Mouse (Mus musculus) frontal cortex, adult (tissue): ENCODE data around the gene Ldlr.
A peak's percentile ranks its signal among the peaks of the same experiment; 100 is the strongest.
"Not testable (repeated sequence)": the region's sequence is repeated elsewhere in the genome, so short reads cannot be mapped to it uniquely, and the experiment has no call there.

Source experiments
- ATAC-seq: cut with Nextera tagmentation; 2 replicates; pipeline ENCODE4 v1.9.2; 2017; ENCODE audit warnings: mild to moderate bottlenecking, moderate library complexity, mixed read lengths; ENCODE audit not compliant: low TSS enrichment

The Ldlr gene

DNA sequence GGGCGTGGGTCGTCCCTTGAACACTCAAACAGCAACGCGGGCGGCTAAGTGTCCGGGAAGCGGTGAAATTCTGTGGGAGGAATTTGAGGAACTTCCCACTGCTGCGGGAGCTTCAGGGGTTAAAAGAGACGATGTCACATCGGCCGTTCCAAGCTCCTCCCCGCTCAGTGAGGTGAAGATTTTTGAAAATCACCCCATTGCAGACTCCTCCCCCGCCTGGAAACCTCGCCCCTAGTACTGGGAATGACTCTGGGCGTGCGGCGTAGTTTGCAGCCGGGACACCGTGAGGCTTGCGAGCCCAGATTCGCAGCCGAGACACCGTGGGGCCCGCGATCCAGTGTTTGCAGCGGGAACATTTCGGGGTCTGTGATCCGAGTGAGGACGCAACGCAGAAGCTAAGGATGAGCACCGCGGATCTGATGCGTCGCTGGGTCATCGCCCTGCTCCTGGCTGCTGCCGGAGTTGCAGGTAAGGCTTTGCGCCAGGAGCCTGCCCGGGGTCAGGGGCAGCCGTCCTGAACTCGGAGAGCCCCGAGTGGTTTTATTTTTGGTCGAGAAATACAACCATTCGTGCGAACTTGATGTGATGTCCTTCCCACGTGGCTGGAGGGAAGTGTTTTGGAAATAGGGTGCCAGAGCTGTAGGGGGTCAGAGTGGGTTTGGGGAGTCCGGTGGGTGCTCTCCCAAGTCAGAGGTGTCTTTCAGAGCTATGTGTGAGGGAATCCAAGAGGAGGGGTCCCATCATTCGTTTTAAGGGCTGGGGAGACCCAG, at the start of gene Ldlr:
Ldlr (plus strand) TSS at position 107 of the 770 bp plus-strand sequence.
- ATAC-seq = peak; percentile 81

DNA sequence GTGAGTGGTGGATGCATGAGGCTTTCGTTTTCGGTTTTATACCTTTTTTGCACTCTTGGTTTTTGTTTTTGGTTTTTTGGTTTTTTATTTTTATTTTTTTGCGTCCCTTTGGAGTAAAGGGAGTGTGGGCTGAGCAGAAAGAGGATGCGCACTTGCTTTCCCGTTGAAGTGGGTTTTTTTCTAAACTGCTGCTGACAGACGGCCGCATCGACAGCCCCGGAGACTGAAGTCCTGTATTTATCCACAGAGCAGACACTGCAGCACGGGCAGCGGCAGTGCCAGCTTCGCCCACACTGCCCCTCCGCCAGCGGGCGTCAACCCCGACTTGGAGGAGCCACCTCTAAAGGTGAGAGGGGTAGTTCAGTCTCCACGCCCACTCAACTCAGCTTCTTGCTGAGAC, 45.6 kb upstream of the Ldlr start:
- ATAC-seq = peak; percentile 46; the same call in 1 of the 2 replicates

- no peak for ATAC-seq
Measured at GRCm38 (mm10) chr9:21680448-21680847, 42.8 kb upstream of the Ldlr start.

DNA sequence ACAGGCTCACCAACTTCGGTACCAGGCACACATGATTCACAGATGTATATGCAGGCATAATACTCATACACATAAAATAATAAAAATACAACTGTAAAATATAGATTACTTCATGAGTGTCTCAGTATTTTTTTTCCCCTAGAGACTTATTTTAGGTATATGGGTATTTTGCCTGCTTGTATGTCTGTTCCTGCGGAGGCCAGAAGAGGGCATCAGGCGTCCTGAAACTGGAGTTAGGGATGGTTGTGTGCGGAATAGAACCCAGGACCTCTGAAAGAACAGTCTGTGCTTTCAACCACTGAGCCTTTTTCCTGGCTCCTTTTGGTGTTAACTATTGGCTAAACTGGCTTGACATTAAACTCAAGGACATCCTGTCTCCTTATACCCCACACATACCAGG, 40.5 kb upstream of the Ldlr start:
- ATAC-seq = no peak

- peak; percentile 60 for ATAC-seq
Measured at GRCm38 (mm10) chr9:21683897-21684296, 39.4 kb upstream of the Ldlr start.

- no peak for ATAC-seq
Measured at GRCm38 (mm10) chr9:21688554-21688953, 34.7 kb upstream of the Ldlr start.

DNA sequence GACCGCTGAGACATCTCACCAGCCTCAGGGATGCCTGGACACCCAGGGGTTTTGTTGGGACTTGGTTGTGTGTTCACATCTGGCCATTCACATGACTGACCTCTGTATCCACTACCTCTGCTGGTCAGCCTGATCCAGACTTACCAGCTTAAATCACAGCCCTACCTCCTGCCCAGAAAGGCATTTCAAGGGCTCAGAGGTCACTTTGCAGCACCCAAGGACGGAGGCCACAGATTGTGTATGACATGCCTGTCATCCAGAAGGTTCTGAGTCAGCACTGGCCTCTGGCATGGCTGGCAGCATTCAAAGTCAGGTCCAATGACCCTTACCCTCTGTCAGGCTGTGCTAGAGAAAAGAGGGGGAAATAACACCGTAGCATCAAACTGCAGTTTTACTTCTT, 33.3 kb upstream of the Ldlr start:
- ATAC-seq = no peak

GRCm38 (mm10) chr9:21691862-21692261, 31.4 kb upstream of the Ldlr start:
- no peak for ATAC-seq

- no peak for ATAC-seq
Measured at GRCm38 (mm10) chr9:21692491-21692890, 30.8 kb upstream of the Ldlr start.

GRCm38 (mm10) chr9:21694071-21694470, 29.2 kb upstream of the Ldlr start:
- ATAC-seq = no peak

DNA sequence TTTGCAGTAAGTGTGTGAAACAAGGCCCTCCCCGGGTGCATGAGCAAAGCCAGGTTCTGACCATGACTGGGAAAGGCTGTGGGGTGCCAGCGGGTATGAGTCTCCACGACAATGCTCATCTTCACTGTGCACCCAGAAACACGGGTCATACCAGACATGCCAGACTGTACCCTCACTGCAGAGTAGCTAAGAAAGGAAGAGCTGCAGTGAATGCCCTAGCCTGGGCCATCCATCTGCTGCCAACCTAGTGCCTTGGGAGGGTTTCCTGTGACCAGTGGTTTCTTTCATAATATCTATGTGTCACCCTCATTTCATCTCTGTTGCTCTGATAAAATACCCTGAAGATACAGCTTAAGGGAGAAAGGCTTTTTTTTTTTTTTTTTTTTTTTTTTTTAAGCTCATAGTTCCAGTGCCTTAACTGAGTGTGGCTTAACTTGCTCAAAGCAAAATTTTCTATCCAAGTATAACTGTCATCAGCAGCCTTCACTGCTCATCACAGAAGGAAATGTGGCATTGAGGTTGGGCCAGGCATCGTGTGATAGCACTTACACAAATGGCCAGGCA, 28.0 kb upstream of the Ldlr start:
- no peak for ATAC-seq

GRCm38 (mm10) chr9:21697121-21697520, 26.2 kb upstream of the Ldlr start:
- no peak for ATAC-seq

DNA sequence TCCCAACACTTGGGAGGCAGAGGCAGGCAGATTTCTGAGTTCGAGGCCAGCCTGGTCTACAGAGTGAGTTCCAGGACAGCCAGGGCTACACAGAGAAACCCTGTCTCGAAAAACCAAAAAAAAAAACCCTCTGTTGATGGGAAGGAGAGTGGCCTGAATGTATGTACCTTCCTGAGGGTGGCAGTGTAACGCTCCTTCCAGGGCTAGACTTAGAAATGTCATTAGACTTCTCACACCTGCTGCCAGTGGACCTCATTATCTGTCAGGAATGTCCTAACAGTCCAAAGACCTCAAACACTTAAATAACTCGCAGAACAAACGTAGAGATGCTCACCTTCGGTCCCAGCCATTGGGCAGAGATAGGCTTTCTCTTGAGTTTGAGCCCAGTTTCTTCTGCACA, 24.0 kb upstream of the Ldlr start:
- ATAC-seq = not testable (repeated sequence)

- ATAC-seq = peak; percentile 79
Measured at GRCm38 (mm10) chr9:21701091-21701490, 22.2 kb upstream of the Ldlr start.

GRCm38 (mm10) chr9:21703494-21703893, 19.8 kb upstream of the Ldlr start:
- no peak for ATAC-seq

GRCm38 (mm10) chr9:21706085-21706484, 17.2 kb upstream of the Ldlr start:
- no peak for ATAC-seq

DNA sequence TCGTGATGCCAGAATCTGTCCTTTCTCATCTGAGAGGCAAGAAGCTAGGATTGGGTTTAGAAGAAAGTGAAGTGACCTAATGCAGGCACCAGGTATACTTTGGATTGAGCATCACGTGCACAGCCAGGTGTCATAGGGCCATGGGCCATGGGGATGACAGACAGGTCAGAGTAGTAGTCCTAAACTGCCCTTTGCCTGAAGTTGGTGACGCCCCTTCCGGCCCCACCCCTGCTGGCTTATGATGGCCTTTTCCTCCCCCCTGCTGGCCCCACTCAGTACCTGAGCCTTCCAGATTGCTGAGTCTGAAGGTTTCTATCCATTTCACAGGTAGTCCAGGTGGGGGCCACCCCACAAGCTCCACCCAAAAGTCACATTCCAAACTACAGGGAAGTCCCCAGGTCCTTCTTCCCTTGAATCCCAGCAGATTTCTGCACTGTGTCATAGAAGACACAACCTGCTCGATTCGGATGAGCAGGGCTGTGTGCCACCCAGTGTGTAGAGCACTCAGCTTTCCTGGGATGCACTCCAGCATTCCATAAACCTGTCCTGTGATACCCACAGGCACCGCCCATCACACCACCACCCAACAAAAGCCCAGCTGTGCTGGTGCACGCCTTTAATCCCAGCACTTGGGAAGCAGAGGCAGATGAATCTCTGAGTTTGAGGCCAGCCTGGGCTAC, 16.6 kb upstream of the Ldlr start:
- no peak for ATAC-seq

- peak; percentile 89; the same call in 1 of the 2 replicates for ATAC-seq
Measured at GRCm38 (mm10) chr9:21709340-21709739, 13.9 kb upstream of the Ldlr start.

GRCm38 (mm10) chr9:21715298-21715697, 8.0 kb upstream of the Ldlr start:
- ATAC-seq = peak; percentile 62; the same call in 1 of the 2 replicates

GRCm38 (mm10) chr9:21717015-21717414, 6.3 kb upstream of the Ldlr start:
- no peak for ATAC-seq

DNA sequence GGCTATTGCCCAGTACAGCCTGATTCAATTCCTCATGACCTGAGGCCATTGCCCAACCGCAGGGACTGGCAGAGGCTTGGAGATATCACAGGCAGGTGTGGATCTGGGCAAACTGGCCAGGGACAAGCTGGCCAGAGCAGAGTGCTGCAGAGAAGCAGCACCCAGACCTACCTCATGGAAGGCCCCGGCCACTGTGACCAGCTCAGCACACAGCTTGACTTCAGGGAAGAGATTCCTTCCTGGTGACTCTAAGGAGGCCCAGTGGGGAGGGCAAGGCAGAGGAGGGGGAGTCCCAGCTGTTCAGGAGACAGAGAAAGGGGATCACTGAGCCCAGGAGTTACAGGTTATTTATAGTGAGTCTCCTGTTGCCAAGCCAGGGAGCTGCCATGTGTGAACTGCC, 2.2 kb upstream of the Ldlr start:
- no peak for ATAC-seq

- peak; percentile 92 for ATAC-seq
Measured at GRCm38 (mm10) chr9:21724147-21724536, 859 bp downstream of the Ldlr start.
